Mouse (Mus musculus): ENCODE measurements around the gene Olfml1. TPM values are rescaled to one million over a fixed set of nuclear protein-coding genes. Genes with fewer than 3 reads are reported as not detected.

Olfml1 gene
- polyA plus RNA-seq, 1 experiment, result not detected

GRCm38 (mm10) chr7:107637398-107637797 is 70.2 kb downstream of the Olfml1 start:
- H3K4me3 ChIP-seq (ENCODE audit: insufficient read depth, low read length), result no peak overlapping the region
- no peaks in the 10 kb centered on the region for H3K4me1 ChIP-seq (ENCODE audit: control insufficient read depth, insufficient read depth, low read length)
- TF ChIP-seq CTCF (IDR thresholded peaks at IDR 0.05; ENCODE audit: low read depth, low read length) (no peak), POLR2A (IDR thresholded peaks at IDR 0.05; ENCODE audit: borderline replicate concordance, low read depth, low read length) (no peak)
- no peak overlapping the region for H3K27ac ChIP-seq (ENCODE audit: insufficient read depth, low read depth, low read length)

GRCm38 (mm10) chr7:107638026-107638425 is 70.8 kb downstream of the Olfml1 start:
- Histone ChIP-seq H3K4me3 (ENCODE audit: insufficient read depth, low read length) (no peak overlapping the region), H3K27ac (ENCODE audit: insufficient read depth, low read depth, low read length) (no peak overlapping the region), H3K4me1 (ENCODE audit: control insufficient read depth, insufficient read depth, low read length) (no peaks in the 10 kb centered on the region)
- TF ChIP-seq CTCF (IDR thresholded peaks at IDR 0.05; ENCODE audit: low read depth, low read length) (no peak), POLR2A (IDR thresholded peaks at IDR 0.05; ENCODE audit: borderline replicate concordance, low read depth, low read length) (no peak)

Other genes starting within 250 kb of the Olfml1 start
- not detected in 2 replicates for gene Syt9, start 196.7 kb upstream of the Olfml1 start, polyA plus RNA-seq (2012; ENCODE audit: insufficient read depth, insufficient read length, missing spikeins)
- gene Ppfibp2, start 27.8 kb downstream of the Olfml1 start, polyA plus RNA-seq (2012; ENCODE audit: insufficient read depth, insufficient read length, missing spikeins), result 44.3 and 45.4 TPM in 2 replicates
- gene 5330417H12Rik, start 57.7 kb downstream of the Olfml1 start, polyA plus RNA-seq (2012; ENCODE audit: insufficient read depth, insufficient read length, missing spikeins), result not detected in 2 replicates
- gene Cyb5r2, start 190.6 kb downstream of the Olfml1 start, polyA plus RNA-seq (2012; ENCODE audit: insufficient read depth, insufficient read length, missing spikeins), result not detected in 2 replicates
- gene Ovch2, start 233.8 kb downstream of the Olfml1 start, polyA plus RNA-seq (2012; ENCODE audit: insufficient read depth, insufficient read length, missing spikeins), result not detected in 2 replicates
- gene Olfr467, start 244.8 kb downstream of the Olfml1 start, polyA plus RNA-seq (2012; ENCODE audit: insufficient read depth, insufficient read length, missing spikeins), result not detected in 2 replicates